Mouse (Mus musculus) liver, embryonic 12.5 days (tissue): ENCODE measurements at regions not wholly inside any gene's neighbourhood (a gene's known extent, or its start where the extent isn't known, plus 50 kb on each side); places are given as distances from the start of the nearest gene placed in this dataset.

Experiments
- ATAC-seq: fragments of 200-750 bp; cut with Nextera tagmentation; 2 replicates; pipeline ENCODE4 v1.8.0; 2017; ENCODE audit warnings: moderate number of reproducible peaks, mild to moderate bottlenecking, moderate library complexity
- H3K27ac ChIP-seq: fragments of 300-500 bp; sonication (generic); 2 replicates; pipeline ENCODE4 v1.5.1; 2016; ENCODE audit warnings: mild to moderate bottlenecking
- H3K27me3 ChIP-seq: fragments of 300-500 bp; sonication (generic); replicated peaks from 2 replicates; pipeline ENCODE4 v1.6.1; 2016; ENCODE audit warnings: mild to moderate bottlenecking, moderate library complexity
- H3K36me3 ChIP-seq: fragments of 300-500 bp; sonication (generic); 2 replicates; pipeline ENCODE4 v1.6.1; 2016; ENCODE audit warnings: mild to moderate bottlenecking, moderate library complexity
- H3K4me1 ChIP-seq: fragments of 300-500 bp; sonication (generic); 2 replicates; pipeline ENCODE4 v1.6.1; 2016
- H3K4me2 ChIP-seq: fragments of 300-500 bp; sonication (generic); 2 replicates; pipeline ENCODE4 v1.6.1; 2016; ENCODE audit warnings: mild to moderate bottlenecking, moderate library complexity
- H3K4me3 ChIP-seq: fragments of 300-500 bp; sonication (generic); 2 replicates; pipeline ENCODE4 v1.5.1; 2016; ENCODE audit warnings: mild to moderate bottlenecking, moderate library complexity
- H3K9ac ChIP-seq: fragments of 300-500 bp; sonication (generic); 2 replicates; pipeline ENCODE4 v1.6.1; 2016; ENCODE audit warnings: mild to moderate bottlenecking, moderate library complexity
- H3K9me3 ChIP-seq: fragments of 300-500 bp; sonication (generic); replicated peaks from 2 replicates; pipeline ENCODE4 v1.6.1; 2016; ENCODE audit warnings: mild to moderate bottlenecking, moderate library complexity
- WGBS: fragments of 180-500 bp; shearing (Covaris S2); methylation state at CpG from one replicate; pipeline ENCODE4 v1.1.7; 2016; ENCODE audit not compliant: insufficient replicate concordance; 5-methylcytosine and 5-hydroxymethylcytosine counted together

DNA sequence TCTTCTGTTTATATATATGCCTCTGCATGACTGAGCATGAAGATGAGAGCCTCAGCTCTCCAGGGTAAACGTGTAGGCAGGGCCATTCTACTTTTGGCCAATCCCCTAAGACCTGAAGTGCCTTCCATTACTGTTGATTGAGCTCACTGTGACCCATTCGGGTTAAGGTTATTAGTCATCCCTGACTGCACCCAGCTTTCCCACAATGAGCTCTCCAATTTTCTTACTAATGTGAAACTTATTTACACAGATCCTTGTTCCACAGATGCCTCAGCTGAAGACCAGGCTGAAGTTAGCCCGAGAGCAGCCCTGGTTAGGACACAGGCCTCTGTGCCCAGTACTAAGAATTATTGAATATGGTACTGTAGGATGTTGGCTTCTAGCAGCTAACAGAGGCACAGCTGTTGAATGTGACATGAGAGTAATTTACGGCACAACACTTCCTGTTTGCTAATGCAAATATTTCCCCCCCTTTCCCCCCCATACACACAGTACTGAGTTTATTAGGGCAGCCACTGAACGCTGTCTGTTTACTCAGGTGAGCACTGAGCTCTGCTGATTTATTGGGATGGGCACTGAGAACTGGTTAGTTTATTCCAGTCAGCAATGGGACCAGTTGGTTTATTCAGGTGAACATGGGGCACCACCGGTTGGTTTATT lies 141.2 kb upstream of the Dcn start:
- no peak for ATAC-seq
- H3K9me3 ChIP-seq: no peaks in the 10 kb centered on the region
- H3K4me1 ChIP-seq: no peaks in the 10 kb centered on the region
- H3K9ac ChIP-seq: no peak overlapping the region
- 66% methylated on average over 6 of the region's 6 CpGs for WGBS
- no peaks in the 10 kb centered on the region for H3K27me3 ChIP-seq
- no peak overlapping the region for H3K27ac ChIP-seq
- H3K4me2 ChIP-seq: no peak overlapping the region
- no peak overlapping the region for H3K4me3 ChIP-seq
- no peaks in the 10 kb centered on the region for H3K36me3 ChIP-seq

DNA sequence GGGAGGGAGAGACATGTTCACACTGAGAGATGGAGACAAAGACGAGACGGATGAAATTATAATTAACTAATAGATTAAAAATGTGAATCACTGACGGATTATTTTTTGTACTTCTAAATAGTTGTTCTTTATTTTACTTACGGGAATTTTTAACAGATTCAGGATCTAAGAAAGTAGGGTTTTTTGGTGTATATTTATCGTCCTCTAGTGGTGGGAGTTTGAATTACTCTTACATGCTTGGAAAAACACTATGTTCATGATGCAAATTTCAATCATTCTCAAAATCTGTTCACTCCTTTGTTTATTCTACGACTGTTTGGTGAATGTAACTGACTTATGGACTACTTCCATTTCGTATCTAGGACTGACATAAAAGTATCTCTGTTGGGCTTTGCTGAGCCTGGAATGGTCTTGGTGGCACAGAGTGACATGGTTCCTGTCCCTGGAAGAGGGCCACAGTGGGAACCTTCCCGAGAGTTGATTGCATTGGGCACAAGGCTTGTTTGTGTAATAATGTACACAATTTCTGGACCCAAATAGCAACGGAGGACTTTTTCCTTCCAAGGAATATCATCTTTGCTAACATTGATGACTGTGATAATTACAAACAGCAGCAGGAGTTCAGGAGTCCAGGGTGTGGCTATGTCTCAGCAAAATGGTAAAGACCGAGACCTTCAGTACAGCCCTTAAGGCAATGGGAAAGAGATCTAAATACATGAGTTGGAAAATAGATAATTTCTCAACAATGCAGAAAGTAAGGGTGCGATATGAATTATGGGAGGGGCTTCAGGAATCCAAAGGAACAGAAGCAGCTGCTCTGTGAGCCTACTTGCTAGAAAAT lies 139.3 kb upstream of the Dcn start:
- no peaks in the 10 kb centered on the region for H3K4me1 ChIP-seq
- no peak overlapping the region for H3K4me3 ChIP-seq
- H3K27me3 ChIP-seq: no peaks in the 10 kb centered on the region
- H3K27ac ChIP-seq: no peak overlapping the region
- ATAC-seq: no peak
- 37% methylated on average over 11 of the region's 11 CpGs for WGBS
- no peak overlapping the region for H3K9ac ChIP-seq
- no peaks in the 10 kb centered on the region for H3K9me3 ChIP-seq
- H3K36me3 ChIP-seq: no peaks in the 10 kb centered on the region
- H3K4me2 ChIP-seq: no peak overlapping the region

DNA sequence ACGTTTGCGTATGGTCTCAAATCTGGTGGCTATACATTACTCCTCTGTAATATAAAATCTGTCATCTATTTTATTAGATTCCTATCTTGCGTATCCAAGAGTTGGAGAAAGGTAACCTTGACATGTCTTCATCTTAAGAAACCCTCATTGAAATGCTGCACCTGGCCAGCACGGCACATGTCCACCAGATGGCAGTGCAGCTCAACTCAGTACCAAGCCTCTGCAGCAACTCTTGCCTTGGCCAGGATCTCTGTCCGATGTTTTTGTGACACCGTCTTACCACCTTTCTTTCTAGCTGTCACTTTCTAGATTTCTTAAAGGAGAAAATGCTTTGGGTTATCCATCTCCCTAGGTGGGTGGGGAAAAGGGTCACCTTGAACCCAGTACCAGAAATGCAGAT lies 134.1 kb upstream of the Dcn start:
- Histone ChIP-seq H3K36me3 (no peaks in the 10 kb centered on the region), H3K4me2 (no peak overlapping the region), H3K4me1 (no peaks in the 10 kb centered on the region), H3K9ac (no peak overlapping the region), H3K27ac (no peak overlapping the region), H3K4me3 (no peak overlapping the region), H3K9me3 (no peaks in the 10 kb centered on the region), H3K27me3 (no peaks in the 10 kb centered on the region)
- no peak for ATAC-seq
- 21% methylated on average over 6 of the region's 6 CpGs for WGBS

DNA sequence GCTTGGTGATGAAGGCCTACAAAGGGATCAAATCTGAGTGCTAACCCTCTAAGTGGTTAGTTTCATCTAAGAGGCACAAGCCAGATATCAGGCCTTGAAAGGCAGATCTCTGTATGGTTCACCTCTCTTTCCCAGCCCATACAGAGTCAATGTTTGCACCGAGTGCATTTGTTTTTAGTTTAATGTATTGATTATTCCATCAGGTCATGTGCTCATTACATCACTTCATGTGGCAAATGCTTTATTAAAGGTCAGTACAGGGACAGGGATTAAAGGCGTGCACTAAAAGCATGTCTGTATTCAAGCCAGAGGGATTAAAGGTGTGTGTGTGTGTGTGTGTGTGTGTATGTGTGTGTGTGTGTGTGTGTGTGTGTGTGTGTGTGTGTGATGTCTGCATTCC lies 132.5 kb upstream of the Dcn start:
- no peaks in the 10 kb centered on the region for H3K9me3 ChIP-seq
- H3K4me1 ChIP-seq: no peaks in the 10 kb centered on the region
- no peak overlapping the region for H3K27ac ChIP-seq
- no peaks in the 10 kb centered on the region for H3K27me3 ChIP-seq
- H3K4me2 ChIP-seq: no peak overlapping the region
- ATAC-seq: no peak
- WGBS: 63% methylated on average over 2 of the region's 2 CpGs
- H3K4me3 ChIP-seq: no peak overlapping the region
- H3K36me3 ChIP-seq: no peaks in the 10 kb centered on the region
- no peak overlapping the region for H3K9ac ChIP-seq

DNA sequence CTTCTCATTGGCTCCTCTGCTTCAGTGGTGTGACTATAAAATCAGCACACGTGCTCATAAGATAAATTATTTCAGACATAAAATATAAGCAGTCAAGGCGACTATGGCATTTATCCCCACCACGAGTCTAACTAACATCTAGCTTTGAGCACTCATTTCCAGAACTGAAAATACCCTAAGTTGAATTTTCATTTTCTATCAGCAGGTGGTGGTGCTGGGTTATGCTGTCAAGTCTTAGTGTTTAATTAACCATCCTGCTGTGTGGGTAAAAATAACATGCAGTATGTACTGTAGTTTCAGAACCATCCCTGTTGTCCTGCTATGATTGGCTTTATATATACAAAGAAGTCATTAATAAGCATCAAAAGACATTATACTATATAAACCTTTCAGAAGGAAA lies 110.8 kb upstream of the Dcn start:
- Histone ChIP-seq H3K9me3 (no peaks in the 10 kb centered on the region), H3K4me3 (no peak overlapping the region), H3K9ac (no peak overlapping the region), H3K27ac (no peak overlapping the region), H3K4me1 (no peaks in the 10 kb centered on the region), H3K27me3 (no peaks in the 10 kb centered on the region), H3K4me2 (no peak overlapping the region), H3K36me3 (no peaks in the 10 kb centered on the region)
- 61% methylated on average over 3 of the region's 3 CpGs for WGBS
- ATAC-seq: no peak

DNA sequence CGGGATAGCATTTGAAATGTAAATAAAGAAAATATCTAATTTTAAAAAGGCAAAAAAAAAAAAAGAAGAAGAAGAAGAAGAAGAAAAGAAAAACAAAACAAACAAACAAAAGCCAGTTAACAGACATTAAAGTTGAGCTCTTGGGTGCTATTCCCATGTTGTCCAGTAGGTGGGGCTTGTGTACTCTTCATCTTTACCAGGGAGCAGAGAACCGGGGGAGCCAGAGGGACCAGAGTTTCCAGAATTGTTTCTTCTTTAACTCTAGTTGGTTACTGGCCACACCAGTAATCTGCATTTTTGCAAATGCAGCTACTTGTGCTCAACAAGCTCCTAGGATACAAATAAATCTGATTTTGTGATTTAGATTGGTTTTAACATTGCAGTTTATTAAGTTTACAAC lies 103.6 kb upstream of the Dcn start:
- Histone ChIP-seq H3K36me3 (no peaks in the 10 kb centered on the region), H3K9me3 (no peaks in the 10 kb centered on the region), H3K9ac (no peak overlapping the region), H3K4me1 (no peaks in the 10 kb centered on the region), H3K27ac (no peak overlapping the region), H3K4me2 (no peak overlapping the region), H3K27me3 (no peaks in the 10 kb centered on the region), H3K4me3 (no peak overlapping the region)
- WGBS: 6% methylated on average over 2 of the region's 2 CpGs
- ATAC-seq: no peak

DNA sequence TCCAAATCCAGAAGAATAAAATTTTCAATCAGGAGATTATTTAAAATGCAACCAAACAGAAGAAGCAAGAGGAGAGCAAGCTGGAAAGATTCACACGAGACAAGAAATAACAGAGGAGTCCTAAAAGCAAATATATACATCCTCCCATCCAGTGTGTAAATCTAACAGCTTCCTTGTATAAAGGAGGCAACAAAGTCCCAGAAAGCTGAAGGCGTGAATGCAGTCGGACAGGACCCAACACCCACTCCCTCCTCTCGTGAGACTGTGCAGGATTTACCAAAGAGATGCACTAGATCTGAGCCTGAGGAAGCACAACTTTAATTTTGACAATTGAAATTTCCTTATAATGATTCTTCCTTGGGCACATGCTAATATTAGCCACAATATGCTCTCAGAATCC lies 103.0 kb upstream of the Dcn start:
- Histone ChIP-seq H3K9ac (no peak overlapping the region), H3K4me2 (no peak overlapping the region), H3K9me3 (no peaks in the 10 kb centered on the region), H3K27me3 (no peaks in the 10 kb centered on the region), H3K36me3 (no peaks in the 10 kb centered on the region), H3K27ac (no peak overlapping the region), H3K4me1 (no peaks in the 10 kb centered on the region), H3K4me3 (no peak overlapping the region)
- WGBS: 50% methylated on average over 4 of the region's 4 CpGs
- no peak for ATAC-seq

DNA sequence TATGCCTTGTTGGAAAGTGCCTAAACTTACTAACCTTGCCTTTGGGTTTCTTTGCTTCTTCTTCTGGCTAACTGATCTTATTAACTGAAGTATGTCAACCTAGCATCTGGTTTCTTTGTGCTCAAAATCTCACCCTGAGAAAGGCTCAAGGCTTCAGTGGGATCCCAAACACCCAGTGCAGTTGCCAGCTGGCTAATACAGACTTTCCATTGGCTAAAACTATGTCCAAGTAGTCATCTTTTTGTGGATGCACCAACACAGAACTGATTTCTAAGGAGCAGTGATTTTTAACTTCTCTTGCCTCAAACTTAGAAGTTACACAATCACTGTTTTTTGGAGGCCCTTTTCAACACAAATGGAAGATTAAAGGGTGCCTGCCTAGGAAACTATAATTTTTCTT lies 97.8 kb upstream of the Dcn start:
- H3K9me3 ChIP-seq: no peaks in the 10 kb centered on the region
- no peak overlapping the region for H3K9ac ChIP-seq
- H3K4me1 ChIP-seq: no peaks in the 10 kb centered on the region
- H3K4me2 ChIP-seq: no peak overlapping the region
- H3K4me3 ChIP-seq: no peak overlapping the region
- no peaks in the 10 kb centered on the region for H3K36me3 ChIP-seq
- no peaks in the 10 kb centered on the region for H3K27me3 ChIP-seq
- no peak overlapping the region for H3K27ac ChIP-seq
- no peak for ATAC-seq

DNA sequence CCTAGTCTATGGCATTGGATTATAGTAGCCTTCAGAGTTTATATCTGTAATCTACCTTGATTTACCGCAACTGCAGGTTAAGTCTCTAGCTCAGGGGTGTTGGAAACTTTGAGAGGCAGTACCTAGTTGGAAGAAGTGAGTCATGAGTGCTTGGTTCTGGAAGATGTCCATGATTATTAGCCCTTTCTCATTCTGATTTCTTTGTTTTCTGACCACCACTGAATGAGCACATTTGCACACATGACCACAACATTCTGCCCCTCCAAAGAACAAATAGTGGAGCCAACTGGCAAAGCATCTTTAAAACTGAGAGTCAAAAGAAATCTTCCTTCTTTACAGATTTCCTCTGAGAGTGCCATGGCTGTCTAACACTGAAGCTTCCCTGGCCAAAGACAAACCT lies 95.5 kb upstream of the Dcn start:
- Histone ChIP-seq H3K27ac (no peak overlapping the region), H3K4me3 (no peak overlapping the region)

DNA sequence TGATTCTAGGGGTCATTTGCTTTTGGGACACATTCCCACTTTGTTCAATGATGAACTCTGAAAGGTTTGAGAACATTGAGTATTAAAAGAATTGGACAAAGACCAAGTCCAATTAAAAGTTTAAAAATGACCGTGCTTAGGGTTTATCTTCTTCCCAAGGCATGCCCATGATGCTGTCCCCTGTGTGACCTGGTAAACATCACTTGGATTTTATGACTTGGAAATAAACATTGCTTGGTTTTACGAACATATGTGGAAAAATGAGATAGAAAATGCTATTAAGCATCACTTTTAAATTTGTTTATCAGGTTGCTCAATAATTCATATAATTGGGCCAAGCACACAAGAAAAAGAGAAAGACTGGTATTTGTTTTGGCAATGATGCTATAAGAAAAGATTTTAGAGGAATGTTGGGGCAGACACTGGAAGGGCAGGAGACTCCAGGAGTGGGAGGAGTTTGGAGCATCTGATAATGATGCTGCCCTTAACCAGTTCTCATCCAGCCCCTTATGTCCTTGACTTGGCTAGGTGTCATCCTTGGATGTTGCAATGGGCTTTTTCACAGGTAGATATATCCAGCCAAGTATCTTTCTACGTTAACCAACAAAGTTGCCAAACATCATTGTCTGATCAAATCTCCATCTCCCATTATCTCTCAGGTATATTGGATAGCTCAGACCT lies 92.1 kb upstream of the Dcn start:
- no peaks in the 10 kb centered on the region for H3K36me3 ChIP-seq
- no peak overlapping the region for H3K9ac ChIP-seq
- no peak for ATAC-seq
- H3K27ac ChIP-seq: no peak overlapping the region
- H3K27me3 ChIP-seq: no peaks in the 10 kb centered on the region
- no peak overlapping the region for H3K4me2 ChIP-seq
- no peaks in the 10 kb centered on the region for H3K9me3 ChIP-seq
- H3K4me1 ChIP-seq: no peaks in the 10 kb centered on the region
- whole genome bisulfite sequencing: 57% methylated on average over 3 of the region's 3 CpGs
- no peak overlapping the region for H3K4me3 ChIP-seq

More for the DNA sequence above, 95.5 kb upstream of the Dcn start:
- no peaks in the 10 kb centered on the region for H3K9me3 ChIP-seq
- H3K27me3 ChIP-seq: no peaks in the 10 kb centered on the region
- no peaks in the 10 kb centered on the region for H3K36me3 ChIP-seq
- H3K9ac ChIP-seq: no peak overlapping the region
- H3K4me1 ChIP-seq: no peaks in the 10 kb centered on the region
- ATAC-seq: no peak
- 60% methylated on average over 1 of the region's 1 CpGs for WGBS
- no peak overlapping the region for H3K4me2 ChIP-seq

DNA sequence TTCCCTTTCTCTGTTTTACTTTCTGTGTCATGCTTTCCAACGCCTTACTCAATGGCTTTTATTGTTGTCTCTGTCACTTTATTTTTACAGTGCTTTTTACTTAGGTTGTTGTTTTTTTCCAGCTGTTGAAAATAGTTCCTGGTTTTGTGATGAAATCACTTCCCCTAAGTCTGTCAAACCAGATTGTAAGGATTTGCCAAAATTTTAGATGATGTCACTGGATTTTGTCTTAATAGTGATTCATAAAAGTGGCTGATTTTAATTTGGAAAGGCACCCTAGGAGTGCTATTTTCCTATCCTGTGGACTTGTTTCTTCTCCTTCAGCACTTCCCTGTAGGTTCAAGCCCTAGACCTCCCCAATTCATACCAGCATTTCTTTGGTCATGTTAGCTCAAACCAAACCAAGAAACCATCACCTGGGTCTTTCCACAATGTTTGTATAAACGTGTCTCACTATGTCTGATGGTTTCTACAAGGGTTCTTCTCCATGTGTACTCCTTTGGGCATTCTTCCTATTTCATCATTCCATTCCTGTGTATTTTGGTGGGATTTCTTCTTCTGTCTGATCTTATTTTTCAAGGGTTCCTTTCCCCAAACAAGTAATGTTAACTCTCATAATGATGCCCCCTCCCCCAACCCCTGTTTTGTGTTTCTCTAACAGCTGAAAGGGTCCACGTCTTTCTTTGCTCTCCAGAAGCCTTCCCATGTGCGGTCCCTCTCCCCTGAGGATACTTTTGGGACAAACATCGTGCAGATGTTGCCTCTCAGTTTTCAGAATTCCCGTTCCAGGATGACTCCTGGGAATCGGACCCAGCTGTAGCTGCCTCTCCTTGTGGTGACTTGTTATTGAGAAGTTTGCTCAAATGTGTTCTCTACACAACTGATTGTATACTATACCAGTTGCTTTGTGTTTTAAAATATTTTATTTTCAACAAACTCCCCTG lies 89.5 kb upstream of the Dcn start:
- Histone ChIP-seq H3K9me3 (no peaks in the 10 kb centered on the region), H3K4me1 (no peaks in the 10 kb centered on the region), H3K27ac (no peak overlapping the region), H3K9ac (no peak overlapping the region), H3K4me3 (no peak overlapping the region), H3K27me3 (no peaks in the 10 kb centered on the region), H3K36me3 (no peaks in the 10 kb centered on the region), H3K4me2 (no peak overlapping the region)
- no peak for ATAC-seq
- WGBS: 46% methylated on average over 7 of the region's 7 CpGs
